Mouse (Mus musculus) thymus, postnatal 10 days (tissue): Measurements from ENCODE around the gene Dpyd.

Experiments
- DNase-seq, 2 experiments: peaks; one replicate each; pipeline ENCODE4 v3.0.0; 2021; ENCODE audit warnings: low spot score in 2 of 2

The Dpyd gene

GRCm38 (mm10) chr3:119095223-119095886 is 533.4 kb downstream of the Dpyd start:
- DNase-seq, result no peak

GRCm38 (mm10) chr3:119126003-119126402 is 564.1 kb downstream of the Dpyd start:
- no peak for DNase-seq

GRCm38 (mm10) chr3:119128076-119128475 is 566.1 kb downstream of the Dpyd start:
- DNase-seq, result no peak

- DNase-seq, result no peak
These were observed 581.1 kb downstream of the Dpyd start for GRCm38 (mm10) chr3:119143034-119143433.

- no peak for DNase-seq
These were observed 582.9 kb downstream of the Dpyd start for GRCm38 (mm10) chr3:119144788-119145187.

- no peak for DNase-seq
These were observed 592.9 kb downstream of the Dpyd start for GRCm38 (mm10) chr3:119154604-119155444.

DNA sequence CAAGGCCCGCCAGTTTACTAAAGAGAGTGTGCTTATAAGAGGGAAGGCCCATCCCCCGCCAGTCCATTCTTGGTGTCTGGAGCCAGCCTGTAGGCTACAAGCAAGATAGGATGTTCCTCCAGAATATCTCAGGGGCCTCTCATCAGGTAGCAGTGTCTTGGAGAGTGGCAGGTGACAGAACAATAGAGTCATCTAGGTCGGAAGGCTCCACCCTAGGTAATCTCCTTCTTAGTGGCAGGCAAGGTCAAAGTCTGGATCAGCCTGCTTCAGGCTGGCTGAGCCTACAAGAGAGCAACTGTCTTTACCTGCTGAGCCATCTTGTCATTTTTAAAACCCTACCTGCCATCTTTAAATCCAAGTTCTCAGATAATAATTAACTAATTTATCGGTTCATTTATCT is 596.7 kb downstream of the Dpyd start:
- no peak for DNase-seq

DNA sequence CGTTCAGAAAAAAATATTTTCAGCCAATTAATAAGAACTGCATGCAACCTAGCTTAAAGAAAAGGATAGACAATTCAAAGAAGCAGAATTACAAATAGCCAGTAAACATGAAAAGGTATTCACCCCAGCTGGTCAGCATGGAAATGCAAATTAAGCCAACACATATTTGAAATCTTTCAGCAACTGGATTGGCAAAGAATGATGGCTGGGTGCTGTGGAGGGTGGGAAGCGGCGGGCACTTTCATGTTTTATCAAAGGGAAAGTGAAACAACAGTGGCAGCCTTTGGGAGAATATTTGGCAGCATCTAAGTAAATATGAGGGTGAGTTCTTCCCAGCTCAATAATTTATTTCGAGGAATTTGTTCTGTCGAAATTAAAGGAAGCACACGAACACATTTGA is 603.8 kb downstream of the Dpyd start:
- no peak for DNase-seq

DNA sequence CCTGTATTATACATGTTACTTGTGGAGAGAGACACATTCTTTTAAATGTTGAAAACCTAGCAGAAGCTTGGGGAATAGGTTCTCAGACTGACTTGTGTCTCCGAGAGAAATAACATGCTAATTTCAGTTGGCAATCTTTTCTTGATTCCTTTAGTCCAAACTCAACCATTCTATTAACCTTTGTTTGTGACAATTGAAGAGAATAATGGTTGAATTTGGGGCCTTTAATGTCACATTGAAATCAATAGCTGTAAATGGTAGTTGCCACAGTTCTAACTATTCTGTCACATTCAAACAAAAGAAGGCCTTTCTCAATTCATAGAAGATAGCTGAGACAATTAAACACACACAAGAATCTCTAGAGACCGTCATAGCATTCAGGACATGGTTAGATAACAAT is 606.2 kb downstream of the Dpyd start:
- DNase-seq, result no peak

DNA sequence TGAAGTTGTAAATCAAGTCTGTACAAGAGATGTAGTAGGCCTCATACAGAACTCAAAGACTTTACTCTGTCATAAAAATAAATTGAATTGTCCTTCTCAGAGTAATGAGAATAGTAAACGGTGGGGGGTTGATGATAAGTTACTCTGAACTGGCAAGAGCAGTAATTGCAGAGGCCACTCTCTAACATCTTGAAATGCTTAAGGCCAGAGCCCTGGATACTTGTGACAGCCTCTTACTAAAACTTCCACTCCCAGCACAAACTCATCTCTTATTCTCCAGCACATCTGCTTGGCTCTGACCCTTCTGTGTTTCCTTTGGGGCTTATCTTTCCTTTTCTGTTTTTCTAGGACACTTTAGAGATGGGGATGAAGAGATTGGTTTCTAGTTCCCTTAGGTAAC is 606.7 kb downstream of the Dpyd start:
- no peak for DNase-seq

GRCm38 (mm10) chr3:119183261-119183660 is 621.3 kb downstream of the Dpyd start:
- DNase-seq, result no peak

- DNase-seq, result no peak
These were observed 632.1 kb downstream of the Dpyd start for GRCm38 (mm10) chr3:119194071-119194470.

DNA sequence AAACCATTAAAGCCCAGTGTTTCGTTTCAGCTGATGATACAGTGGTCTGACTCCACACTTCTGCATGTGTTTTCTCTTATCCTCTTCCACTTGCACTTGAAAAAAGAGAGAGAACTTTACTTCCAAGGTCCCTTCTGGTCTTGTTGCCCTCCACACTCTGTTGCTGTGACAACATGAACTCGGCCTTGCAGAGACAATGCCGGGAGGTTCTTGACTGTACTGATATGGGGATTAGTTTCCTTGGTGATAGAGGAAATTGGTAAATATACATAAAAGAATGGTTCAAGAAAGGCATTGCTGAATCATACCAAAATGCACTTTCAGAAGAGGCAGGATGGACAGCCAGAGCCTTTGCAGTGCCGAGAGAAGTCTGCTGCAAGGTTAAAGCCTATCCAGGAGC is 633.7 kb downstream of the Dpyd start:
- DNase-seq, result no peak

DNA sequence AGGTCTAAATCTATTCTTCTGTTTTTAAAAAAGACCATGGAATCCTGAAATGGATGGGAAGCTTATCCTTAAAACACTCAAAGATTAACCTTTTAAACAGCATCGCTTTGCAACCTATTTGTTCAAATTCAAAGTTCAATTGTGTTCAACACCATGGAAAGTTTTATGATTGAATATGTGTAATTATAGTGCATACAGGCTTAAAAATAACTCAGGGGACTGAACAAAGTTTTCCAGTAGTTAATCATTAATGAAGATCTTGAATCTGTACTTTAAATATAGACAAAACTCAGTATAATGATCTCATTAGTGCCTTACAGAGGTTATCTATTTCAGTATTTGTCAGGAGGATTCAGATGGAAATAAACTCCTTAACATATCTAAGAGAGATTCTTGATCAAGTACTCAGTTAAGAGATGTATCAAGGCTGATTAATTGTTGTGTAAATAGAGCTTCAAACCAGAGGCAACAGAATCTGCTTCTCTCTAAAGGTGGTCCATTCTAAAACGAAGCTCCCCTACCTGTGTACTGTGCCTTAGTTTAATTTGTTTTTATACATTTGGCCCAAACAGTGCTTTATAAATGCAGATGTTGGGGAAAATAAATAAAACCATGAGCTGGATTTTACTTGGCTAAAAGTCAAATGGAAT is 659.0 kb downstream of the Dpyd start:
- no peak for DNase-seq

DNA sequence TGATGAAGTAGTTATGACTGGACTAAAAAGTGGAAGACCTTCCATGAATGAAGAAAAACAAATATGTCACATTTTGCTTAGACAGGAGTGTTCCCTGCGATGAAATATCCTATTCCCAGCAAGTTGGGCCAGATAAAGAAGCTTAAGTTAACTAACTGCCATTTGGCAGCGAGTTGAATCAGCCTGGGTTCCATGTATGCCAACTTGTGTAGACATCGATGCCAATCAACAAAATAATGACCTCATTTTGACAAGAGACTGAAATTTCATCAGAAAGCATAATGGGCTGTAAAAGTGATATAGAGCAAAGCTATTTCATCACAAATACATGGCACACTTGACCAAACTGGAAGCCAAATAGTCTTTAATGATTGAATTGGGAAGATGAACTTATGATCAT is 681.3 kb downstream of the Dpyd start:
- DNase-seq, result no peak

- no peak for DNase-seq
These were observed 694.6 kb downstream of the Dpyd start for GRCm38 (mm10) chr3:119256516-119256915.

DNA sequence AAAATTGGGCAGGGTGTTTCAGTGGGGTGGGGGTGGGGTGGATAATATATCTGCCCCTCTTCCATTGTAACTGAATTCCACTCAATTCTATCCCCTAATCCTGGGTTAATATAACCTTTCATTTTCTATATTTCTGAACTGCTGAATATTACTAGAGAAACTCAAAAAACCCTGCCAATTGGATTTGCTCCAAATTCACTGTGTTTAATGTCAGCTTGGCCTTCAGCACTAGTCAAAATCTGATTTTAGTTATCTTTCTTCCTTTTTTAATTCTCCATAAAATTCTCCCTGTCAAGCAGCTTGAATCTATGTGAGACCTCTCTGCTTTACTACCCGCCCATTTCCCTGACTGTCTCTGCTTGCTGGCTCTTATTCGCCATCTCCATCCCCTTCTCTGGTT is 713.3 kb downstream of the Dpyd start:
- DNase-seq, result no peak

DNA sequence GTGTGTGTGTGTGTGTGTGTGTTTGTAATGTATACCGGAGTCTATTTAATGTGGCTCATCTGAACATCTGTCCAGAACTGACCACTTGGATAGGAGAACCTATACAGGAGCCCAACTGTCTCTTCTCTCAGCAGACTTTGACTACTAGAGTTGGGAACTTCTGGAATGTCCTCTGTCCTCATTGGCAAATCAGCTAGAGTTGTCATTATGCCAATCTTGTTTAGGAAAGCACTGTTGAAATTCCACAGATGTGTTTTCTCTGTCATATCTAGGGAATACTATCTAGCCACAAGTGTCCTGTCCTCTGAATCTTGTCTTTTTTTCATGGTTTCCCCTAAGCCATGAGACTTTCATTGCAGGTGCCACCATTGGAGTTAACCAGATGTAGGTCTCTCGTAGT is 718.7 kb downstream of the Dpyd start:
- no peak for DNase-seq

- no peak for DNase-seq
These were observed 752.8 kb downstream of the Dpyd start for GRCm38 (mm10) chr3:119314693-119315092.

- DNase-seq, result no peak
These were observed 767.1 kb downstream of the Dpyd start for GRCm38 (mm10) chr3:119329063-119329462.

DNA sequence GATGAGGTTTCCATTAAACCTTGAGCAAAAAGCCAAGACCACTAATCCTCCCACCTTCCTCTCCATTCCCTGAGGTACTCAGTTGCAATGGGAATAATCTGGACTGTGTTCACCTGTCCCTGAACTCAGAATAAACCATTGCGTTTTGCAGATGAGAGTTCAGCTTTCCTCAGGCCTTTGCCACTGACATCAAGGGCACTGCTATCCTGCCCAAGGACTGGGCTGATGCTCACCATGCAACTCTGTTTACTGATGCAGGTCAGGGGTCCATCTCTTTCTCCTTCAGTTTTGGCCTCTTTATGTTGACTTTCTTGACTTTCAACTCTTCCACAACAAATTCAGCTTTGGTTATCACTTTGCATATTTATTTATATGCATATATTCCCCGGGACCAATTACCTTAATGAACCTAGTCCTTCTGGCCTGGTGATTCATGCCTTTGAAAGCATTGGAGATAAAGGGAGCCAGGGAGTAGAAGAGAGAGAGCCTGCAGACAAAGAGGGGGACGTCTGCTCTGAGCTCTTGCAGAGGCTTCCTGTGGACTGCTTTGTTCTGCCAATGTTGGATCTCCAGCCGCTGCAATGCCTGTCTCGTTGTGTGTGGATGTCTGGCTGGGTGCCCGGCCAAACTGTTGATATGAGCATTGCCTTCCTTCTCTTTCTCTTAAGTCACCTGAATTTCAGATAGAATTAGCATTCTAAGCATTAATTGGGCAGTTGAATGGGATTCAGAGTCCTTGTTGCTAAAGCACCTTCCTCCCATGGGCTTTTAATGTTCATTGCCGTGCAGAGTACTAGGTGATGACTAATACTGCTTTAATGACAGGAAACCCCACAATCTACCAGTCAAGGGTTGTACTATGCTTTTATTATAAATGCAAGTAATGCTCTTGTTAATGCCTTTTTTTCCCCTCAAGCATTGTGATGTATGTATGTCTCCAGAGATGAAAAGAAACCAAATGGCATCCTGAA is 771.7 kb downstream of the Dpyd start:
- no peak for DNase-seq
